7 mouse cellular contexts compared by ENCODE assay signal in genomic region chr2:150667820-150668766, GRCm38 (mm10). TPM values are rescaled to one million over a fixed set of nuclear protein-coding genes. Genes with fewer than 3 reads are reported as not detected.
DNase-seq lines count a peak whose midpoint lies in the region; ATAC-seq and TF ChIP-seq lines count a peak whose summit lies in the region.

Gene Acss1, minus strand, starts transcription at chr2:150668500.

- peak within 1 kb of the TSS; percentile 78 for H3K4me3 ChIP-seq in embryonic facial prominence, embryonic 10.5 days
- H3K4me3 ChIP-seq in intestine, postnatal 0 days (ENCODE audit: low read depth, low read length), result peak within 1 kb of the TSS; percentile 73
- peak within 1 kb of the TSS; percentile 64 for H3K4me3 ChIP-seq in limb, embryonic 13.5 days
- H3K4me3 ChIP-seq in midbrain, embryonic 13.5 days (replicated peaks), result peak within 1 kb of the TSS; percentile 54

- no peak for TF ChIP-seq CTCF in intestine, postnatal 0 days (IDR thresholded peaks at IDR 0.05; ENCODE audit: low read depth)

- 4% methylated on average over 61 of the region's 61 CpGs for WGBS in embryonic facial prominence, embryonic 10.5 days
- WGBS in intestine, postnatal 0 days, result 2% methylated on average over 60 of the region's 61 CpGs
- 2% methylated on average over 61 of the region's 61 CpGs for WGBS in limb, embryonic 13.5 days
- WGBS in midbrain, embryonic 13.5 days, result 2% methylated on average over 61 of the region's 61 CpGs

- peak; percentile 42 for ATAC-seq in intestine, postnatal 0 days
- peak; percentile 77 for ATAC-seq in limb, embryonic 13.5 days (ENCODE audit: low FRiP score, low read depth)
- peak; percentile 78 for ATAC-seq in midbrain, embryonic 13.5 days

- no peaks in the 10 kb centered on the region for H3K36me3 ChIP-seq in embryonic facial prominence, embryonic 10.5 days (replicated peaks)
- no peaks in the 10 kb centered on the region for H3K36me3 ChIP-seq in intestine, postnatal 0 days (ENCODE audit: control insufficient read depth, insufficient read depth)
- H3K36me3 ChIP-seq in limb, embryonic 13.5 days, result no peaks in the 10 kb centered on the region
- no peaks in the 10 kb centered on the region for H3K36me3 ChIP-seq in midbrain, embryonic 13.5 days

- peaks cover 28% of the 10 kb centered on the region for H3K4me1 ChIP-seq in embryonic facial prominence, embryonic 10.5 days
- H3K4me1 ChIP-seq in intestine, postnatal 0 days (replicated peaks; ENCODE audit: control insufficient read depth, insufficient read depth, low read length), result peaks cover 23% of the 10 kb centered on the region; the same call in 1 of the 2 replicates
- H3K4me1 ChIP-seq in limb, embryonic 13.5 days, result peaks cover 13% of the 10 kb centered on the region
- H3K4me1 ChIP-seq in midbrain, embryonic 13.5 days (replicated peaks), result peaks cover 38% of the 10 kb centered on the region

- no peaks in the 10 kb centered on the region for H3K9me3 ChIP-seq in embryonic facial prominence, embryonic 10.5 days
- no peaks in the 10 kb centered on the region for H3K9me3 ChIP-seq in intestine, postnatal 0 days (ENCODE audit: control insufficient read depth)
- no peaks in the 10 kb centered on the region for H3K9me3 ChIP-seq in limb, embryonic 13.5 days
- no peaks in the 10 kb centered on the region for H3K9me3 ChIP-seq in midbrain, embryonic 13.5 days

- peaks cover 61% of the 10 kb centered on the region for H3K27me3 ChIP-seq in embryonic facial prominence, embryonic 10.5 days (replicated peaks; ENCODE audit: low read depth, poor library complexity, severe bottlenecking)
- no peaks in the 10 kb centered on the region for H3K27me3 ChIP-seq in intestine, postnatal 0 days (replicated peaks; ENCODE audit: control insufficient read depth, insufficient read depth, low read length)
- peaks cover 53% of the 10 kb centered on the region for H3K27me3 ChIP-seq in limb, embryonic 13.5 days
- H3K27me3 ChIP-seq in midbrain, embryonic 13.5 days, result peaks cover 9% of the 10 kb centered on the region

- peak; percentile 81 to 89 for DNase-seq in adrenal gland, adult (ENCODE audit: inconsistent age in 2 of 2, low spot score in 1 of 2)
- DNase-seq in embryonic facial prominence, embryonic 10.5 days (ENCODE audit: low spot score), result peak; percentile 77
- peak; percentile 98 for DNase-seq in heart, adult 11 months
- DNase-seq in spleen, postnatal 10 days (ENCODE audit: low spot score in 2 of 2), result peak; percentile 65 to 88

- peak within 1 kb of the TSS; percentile 71 for H3K9ac ChIP-seq in intestine, postnatal 0 days (ENCODE audit: low read depth, low read length)
- H3K9ac ChIP-seq in limb, embryonic 13.5 days, result peak within 1 kb of the TSS; percentile 70
- H3K9ac ChIP-seq in midbrain, embryonic 13.5 days (replicated peaks), result peak within 1 kb of the TSS; percentile 78

- peak within 1 kb of the TSS; percentile 97 for H3K4me2 ChIP-seq in intestine, postnatal 0 days (replicated peaks; ENCODE audit: low read depth)
- H3K4me2 ChIP-seq in limb, embryonic 13.5 days (replicated peaks), result peak within 1 kb of the TSS; percentile 96
- peak within 1 kb of the TSS; percentile 86 for H3K4me2 ChIP-seq in midbrain, embryonic 13.5 days (replicated peaks)

- H3K27ac ChIP-seq in embryonic facial prominence, embryonic 10.5 days (replicated peaks), result peak within 1 kb of the TSS; percentile 81
- H3K27ac ChIP-seq in intestine, postnatal 0 days (ENCODE audit: low read depth, low read length), result peak within 1 kb of the TSS; percentile 92
- H3K27ac ChIP-seq in limb, embryonic 13.5 days, result no peak within 1 kb of the TSS
- peak within 1 kb of the TSS; percentile 74 for H3K27ac ChIP-seq in midbrain, embryonic 13.5 days

RNA-seq across cellular contexts. Expression of gene Acss1, which starts in this region (rescaled TPM):
- polyA plus RNA-seq in embryonic facial prominence, embryonic 10.5 days (2016; fragmentation: Nextera tagmentation; extraction: Ambion mirVana), result 7.8 and 9.3 TPM in 2 replicates
- polyA plus RNA-seq in intestine, postnatal 0 days (2015; fragmentation: Nextera tagmentation; extraction: Ambion mirVana), result 36.5 and 44.3 TPM in 2 replicates
- 4.1 and 4.5 TPM in 2 replicates for polyA plus RNA-seq in limb, embryonic 13.5 days (2015; fragmentation: Nextera tagmentation; extraction: Ambion mirVana)
- polyA plus RNA-seq in midbrain, embryonic 13.5 days (2015; fragmentation: Nextera tagmentation; extraction: Ambion mirVana), result 20.1 and 22.7 TPM in 2 replicates
